Mouse (Mus musculus): ENCODE results near the gene Gm9913.

The Gm9913 gene

DNA sequence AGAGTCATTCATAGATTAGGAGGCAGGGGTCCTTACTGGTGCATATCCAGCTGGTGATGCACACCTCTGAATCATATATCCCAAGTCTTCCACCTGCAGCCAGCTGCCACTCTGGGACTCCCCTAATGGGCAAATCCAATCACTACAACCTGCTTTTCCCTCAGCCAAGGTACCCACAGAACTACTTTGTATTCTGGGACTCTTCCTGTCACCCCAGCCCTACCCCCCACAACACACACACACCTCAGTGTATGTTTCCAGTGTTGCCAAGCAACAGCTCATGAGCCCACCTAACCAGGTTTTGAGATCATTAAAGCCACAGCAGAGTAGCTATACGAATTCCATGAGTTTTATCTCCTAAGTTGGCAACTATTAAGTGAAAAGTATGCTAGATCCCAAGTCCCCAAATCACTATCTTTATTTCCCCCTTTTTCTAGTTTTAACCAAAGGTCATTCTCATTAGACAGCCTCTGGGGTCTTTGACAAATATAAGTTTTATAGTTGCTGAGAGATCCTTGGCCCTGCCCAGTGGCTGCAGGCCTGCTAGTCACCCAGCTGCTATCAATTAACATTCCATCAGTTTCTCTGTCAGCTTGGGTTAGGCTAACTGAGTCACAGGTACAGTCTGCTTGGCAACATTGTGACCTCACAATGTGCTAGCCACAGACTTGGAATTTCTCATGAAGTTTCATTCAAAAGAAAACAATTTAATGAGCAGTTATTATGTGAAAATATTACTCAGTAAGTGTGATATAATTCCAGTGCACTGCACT, 44.1 kb downstream of the Gm9913 start:
- ATAC-seq (ENCODE audit: low TSS enrichment) = no peak

GRCm38 (mm10) chr2:125555830-125556229, 50.9 kb downstream of the Gm9913 start:
- no peak for ATAC-seq (ENCODE audit: low TSS enrichment)

All from frontal cortex, adult (tissue).